In genomic region chr2:28278150-28278549, GRCm38 (mm10) we compare ENCODE assay signal across 7 mouse cellular contexts.
DNase-seq lines count a peak whose midpoint lies in the region; ATAC-seq and TF ChIP-seq lines count a peak whose summit lies in the region.

No protein-coding gene starts in this region.

- no peak overlapping the region for H3K4me2 ChIP-seq in forebrain, embryonic 13.5 days
- no peak overlapping the region for H3K4me2 ChIP-seq in hindbrain, embryonic 12.5 days (replicated peaks)

- WGBS in forebrain, embryonic 13.5 days: 6% methylated on average over 7 of the region's 7 CpGs
- WGBS in hindbrain, embryonic 12.5 days: 7% methylated on average over 7 of the region's 7 CpGs
- WGBS in spleen, adult 2 months: 23% methylated on average over 7 of the region's 7 CpGs

- no peaks in the 10 kb centered on the region for H3K36me3 ChIP-seq in forebrain, embryonic 13.5 days (ENCODE audit: poor library complexity, severe bottlenecking)
- H3K36me3 ChIP-seq in hindbrain, embryonic 12.5 days: no peaks in the 10 kb centered on the region
- no peaks in the 10 kb centered on the region for H3K36me3 ChIP-seq in spleen, adult 2 months (ENCODE audit: control insufficient read depth, insufficient read depth, low read length)

- TF ChIP-seq CTCF in spleen, adult 2 months (IDR thresholded peaks at IDR 0.05; ENCODE audit: extremely low read depth, insufficient read depth, insufficient read length, insufficient replicate concordance): peak; percentile 24; the same call in 1 of the 2 replicates

- H3K27ac ChIP-seq in forebrain, embryonic 13.5 days: no peak overlapping the region
- H3K27ac ChIP-seq in hindbrain, embryonic 12.5 days: peak overlapping the region; percentile 57
- no peak overlapping the region for H3K27ac ChIP-seq in spleen, adult 2 months (ENCODE audit: insufficient read depth, low read length)

- H3K9ac ChIP-seq in forebrain, embryonic 13.5 days: no peak overlapping the region
- no peak overlapping the region for H3K9ac ChIP-seq in hindbrain, embryonic 12.5 days

- H3K9me3 ChIP-seq in forebrain, embryonic 13.5 days (replicated peaks): no peaks in the 10 kb centered on the region
- no peaks in the 10 kb centered on the region for H3K9me3 ChIP-seq in hindbrain, embryonic 12.5 days (replicated peaks)

- no peak for TF ChIP-seq POLR2A in spleen, adult 2 months (IDR thresholded peaks at IDR 0.05; ENCODE audit: low read depth, low read length)

- DNase-seq in R1 (ENCODE audit: low read depth, low spot score): peak; percentile 69
- DNase-seq in layer of hippocampus, postnatal 25 days (ENCODE audit: extremely low spot score in 1 of 2, low spot score in 1 of 2): peak; percentile 52 to 81
- peak in 1 of 2 experiments; percentile 24 for DNase-seq in spleen, adult 2 months (ENCODE audit: low read depth in 1 of 2, low spot score in 2 of 2)

- 0 out of 2 replicates have a peak, but pooled peaks have one; percentile 57 for ATAC-seq in cerebellum, adult (ENCODE audit: insufficient number of reproducible peaks, low FRiP score, low TSS enrichment)
- ATAC-seq in forebrain, embryonic 13.5 days: peak; percentile 48; the same call in 1 of the 2 replicates
- ATAC-seq in hindbrain, embryonic 12.5 days (ENCODE audit: low FRiP score): peak; percentile 43
- ATAC-seq in megakaryocyte progenitor cell, adult 5-6 weeks (replicated peaks; ENCODE audit: poor library complexity): peak; percentile 88

- no peaks in the 10 kb centered on the region for H3K27me3 ChIP-seq in forebrain, embryonic 13.5 days
- no peaks in the 10 kb centered on the region; the same call in 1 of the 2 replicates for H3K27me3 ChIP-seq in hindbrain, embryonic 12.5 days
- no peaks in the 10 kb centered on the region for H3K27me3 ChIP-seq in spleen, adult 2 months (ENCODE audit: control insufficient read depth, insufficient read depth, low read length)

- no peak overlapping the region for H3K4me3 ChIP-seq in forebrain, embryonic 13.5 days
- H3K4me3 ChIP-seq in hindbrain, embryonic 12.5 days: no peak overlapping the region
- no peak overlapping the region for H3K4me3 ChIP-seq in spleen, adult 2 months (ENCODE audit: extremely low read depth, insufficient read depth, insufficient read length)

- H3K4me1 ChIP-seq in forebrain, embryonic 13.5 days: peaks cover 14% of the 10 kb centered on the region; the same call in 1 of the 2 replicates
- peaks cover 3% of the 10 kb centered on the region; the same call in 1 of the 2 replicates for H3K4me1 ChIP-seq in hindbrain, embryonic 12.5 days
- H3K4me1 ChIP-seq in spleen, adult 2 months (ENCODE audit: control insufficient read depth, insufficient read depth, insufficient read length): no peaks in the 10 kb centered on the region
